Mouse (Mus musculus): ENCODE results near the gene Rassf3. TPM values are rescaled to one million over a fixed set of nuclear protein-coding genes. Genes with fewer than 3 reads are reported as not detected.

The Rassf3 gene
- polyA plus RNA-seq, 1 experiment from 2014 or later: 52.7 TPM

DNA sequence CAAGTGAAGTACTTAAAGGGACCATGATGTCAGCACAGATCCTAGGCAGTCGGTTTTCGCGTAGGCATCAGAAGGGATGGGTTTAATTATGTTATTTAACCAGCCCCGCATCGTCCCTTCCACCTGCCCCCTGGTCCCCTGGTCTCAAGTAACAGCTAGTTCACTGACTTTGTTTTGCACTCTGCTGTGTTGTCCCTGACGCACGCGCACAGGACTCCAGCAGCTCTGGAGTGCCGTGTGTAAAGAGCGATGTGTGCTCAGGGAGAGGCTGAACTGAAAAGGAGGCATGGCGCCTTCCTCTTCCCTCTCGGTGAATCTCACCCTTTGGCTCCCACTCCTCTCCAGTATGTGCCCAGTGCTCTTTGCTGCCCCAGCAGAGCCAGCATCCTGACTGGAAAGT lies 102.1 kb downstream of the Rassf3 start:
- Histone ChIP-seq H3K27ac (peak overlapping the region; percentile 72), H3K79me2 (ENCODE audit: inconsistent target) (peaks cover 96% of the 10 kb centered on the region), H3K36me3 (ENCODE audit: inconsistent target) (peaks cover 60% of the 10 kb centered on the region), H3K4me3 (ENCODE audit: inconsistent target) (no peak overlapping the region)
- WGBS (ENCODE audit: missing documents): 87% methylated on average over 12 of the region's 12 CpGs

DNA sequence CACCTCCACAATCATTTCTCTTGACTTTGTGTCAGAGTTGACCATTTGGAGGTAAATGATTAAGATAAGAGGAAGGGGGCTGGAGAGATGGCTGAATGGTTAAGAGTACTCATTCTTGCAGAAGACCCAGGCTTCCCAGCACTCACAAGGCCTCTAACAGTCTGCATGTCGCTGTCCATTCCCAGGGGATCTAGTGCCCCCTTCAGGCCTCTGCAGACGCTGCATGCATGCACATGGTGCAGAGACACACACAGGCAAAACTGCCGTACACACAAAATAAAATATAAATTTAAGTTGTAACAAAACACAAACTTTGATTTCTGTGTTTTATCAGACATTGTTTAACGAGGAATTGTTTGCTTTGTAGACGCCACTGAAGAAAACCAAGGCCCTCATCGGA lies 105.4 kb downstream of the Rassf3 start:
- H3K36me3 ChIP-seq (ENCODE audit: inconsistent target): peaks cover 32% of the 10 kb centered on the region; the same call in 1 of the 2 replicates
- 98% methylated on average over 6 of the region's 6 CpGs for WGBS (ENCODE audit: missing documents)

DNA sequence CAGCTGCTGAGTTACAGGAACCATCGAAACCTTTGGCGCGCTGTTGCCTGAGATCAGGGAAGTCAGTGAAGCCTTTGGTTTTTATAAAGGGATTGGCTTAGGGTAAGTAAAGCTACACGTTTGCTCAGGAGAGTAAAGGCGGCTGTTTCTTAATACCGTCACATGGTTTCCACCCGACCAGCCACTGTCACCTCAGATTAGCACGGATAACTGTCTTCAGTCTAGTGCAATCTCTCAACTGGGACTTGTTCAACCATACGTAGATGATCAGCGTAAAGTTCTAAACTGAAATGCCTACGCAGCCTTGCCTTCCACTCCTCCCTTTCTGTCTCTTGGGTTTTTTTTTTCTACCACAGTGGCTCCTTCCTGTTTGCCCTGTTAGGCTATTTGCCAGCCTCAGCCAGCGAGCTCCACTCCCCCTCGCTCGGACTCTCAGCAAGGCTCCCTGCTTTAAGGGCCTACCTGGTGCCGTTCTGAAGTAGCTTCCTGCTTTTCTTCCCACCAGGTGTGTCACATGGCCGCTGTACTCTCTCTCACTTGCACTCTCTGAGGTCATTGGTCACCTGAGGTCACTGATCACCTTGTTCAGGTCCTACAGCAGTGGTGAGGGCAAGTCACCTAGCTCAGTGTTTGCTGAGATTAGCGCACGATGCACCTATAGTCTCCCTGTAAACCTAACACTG lies 107.2 kb downstream of the Rassf3 start:
- Histone ChIP-seq H3K27ac (peak overlapping the region; percentile 1; the same call in 1 of the 2 replicates), H3K36me3 (ENCODE audit: inconsistent target) (peaks cover 29% of the 10 kb centered on the region; the same call in 1 of the 2 replicates), H3K79me2 (ENCODE audit: inconsistent target) (peaks cover 85% of the 10 kb centered on the region), H3K4me3 (ENCODE audit: inconsistent target) (no peak overlapping the region)
- 53% methylated on average over 18 of the region's 18 CpGs for WGBS (ENCODE audit: missing documents)

More for the DNA sequence above, 105.4 kb downstream of the Rassf3 start:
- Histone ChIP-seq H3K27ac (no peak overlapping the region), H3K79me2 (ENCODE audit: inconsistent target) (peaks cover 97% of the 10 kb centered on the region), H3K4me3 (ENCODE audit: inconsistent target) (no peak overlapping the region)

DNA sequence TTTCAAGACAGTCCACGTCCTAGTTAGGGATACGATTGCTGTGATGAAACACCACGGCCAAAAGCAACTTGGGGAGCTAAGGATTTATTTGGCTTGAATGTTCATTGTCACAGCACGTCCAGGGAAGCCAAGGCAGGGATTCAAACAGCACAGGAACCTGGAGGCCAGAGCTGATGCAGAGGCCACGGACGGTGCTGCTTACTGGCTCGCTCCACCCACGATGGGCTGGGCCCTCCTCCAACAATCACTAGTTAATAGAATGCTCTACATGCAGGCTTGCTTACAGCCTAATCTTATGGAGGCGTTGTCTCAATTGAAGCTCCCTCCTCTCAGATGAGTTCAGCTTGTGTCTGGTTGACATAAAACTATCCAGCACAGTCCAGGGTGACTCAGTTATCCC lies 108.4 kb downstream of the Rassf3 start:
- H3K4me3 ChIP-seq (ENCODE audit: inconsistent target): no peak overlapping the region
- no peak overlapping the region for H3K27ac ChIP-seq
- H3K79me2 ChIP-seq (ENCODE audit: inconsistent target): peaks cover 74% of the 10 kb centered on the region
- H3K36me3 ChIP-seq (ENCODE audit: inconsistent target): peaks cover 29% of the 10 kb centered on the region; the same call in 1 of the 2 replicates
- WGBS (ENCODE audit: missing documents): 96% methylated on average over 9 of the region's 9 CpGs

DNA sequence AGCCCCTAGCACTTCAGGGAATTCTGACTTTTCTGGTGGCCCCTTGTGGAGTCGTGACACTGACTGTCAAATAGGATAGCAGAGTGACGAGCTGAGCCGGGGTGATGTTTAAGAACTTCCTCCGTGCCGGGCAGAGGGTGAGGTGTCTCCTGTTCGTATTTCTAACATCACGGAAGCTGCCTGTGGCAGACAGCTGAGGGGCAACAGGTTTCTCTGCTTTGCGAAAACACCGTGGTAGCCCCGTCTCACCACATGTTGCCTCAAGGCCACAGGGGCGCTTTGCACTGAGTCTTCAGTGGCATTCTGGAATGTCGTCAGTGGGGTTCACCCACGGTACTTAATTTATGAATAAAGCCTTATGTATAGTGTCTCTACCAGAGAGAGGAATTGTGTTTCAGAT lies 108.9 kb downstream of the Rassf3 start:
- Histone ChIP-seq H3K79me2 (ENCODE audit: inconsistent target) (peaks cover 69% of the 10 kb centered on the region), H3K36me3 (ENCODE audit: inconsistent target) (peaks cover 29% of the 10 kb centered on the region; the same call in 1 of the 2 replicates)
- WGBS (ENCODE audit: missing documents): 91% methylated on average over 13 of the region's 13 CpGs

DNA sequence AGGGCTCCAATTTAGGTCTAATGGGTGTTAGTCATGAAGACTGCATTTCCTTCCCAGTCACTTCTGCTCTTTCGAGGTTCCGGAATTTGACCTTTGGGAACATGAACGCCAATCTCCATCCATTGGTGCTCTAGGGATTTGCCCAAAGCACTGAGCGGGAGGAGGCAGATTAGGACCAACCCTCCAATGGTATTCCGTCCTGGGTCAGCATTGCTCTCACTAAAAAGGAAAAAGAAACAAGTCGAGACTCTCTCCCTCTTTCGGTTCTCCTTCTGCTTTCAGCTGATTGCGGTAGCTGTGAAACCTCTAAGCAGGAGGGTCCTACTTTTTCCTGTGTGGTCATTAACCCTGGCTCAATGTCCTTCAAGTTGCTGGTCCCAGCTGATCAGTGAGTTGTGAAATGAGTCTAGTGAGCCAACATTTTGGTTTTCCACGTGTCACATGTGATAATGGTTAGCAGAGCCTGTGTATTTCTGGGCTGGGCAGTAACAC lies 110.3 kb downstream of the Rassf3 start:
- Histone ChIP-seq H3K27ac (peak overlapping the region; percentile 96), H3K36me3 (ENCODE audit: inconsistent target) (peaks cover 19% of the 10 kb centered on the region; the same call in 1 of the 2 replicates), H3K79me2 (ENCODE audit: inconsistent target) (peaks cover 54% of the 10 kb centered on the region), H3K4me3 (ENCODE audit: inconsistent target) (peak overlapping the region; percentile 70)
- 0% methylated on average over 8 of the region's 9 CpGs for WGBS (ENCODE audit: missing documents)

More for the DNA sequence above, 108.9 kb downstream of the Rassf3 start:
- Histone ChIP-seq H3K4me3 (ENCODE audit: inconsistent target) (no peak overlapping the region), H3K27ac (no peak overlapping the region)

DNA sequence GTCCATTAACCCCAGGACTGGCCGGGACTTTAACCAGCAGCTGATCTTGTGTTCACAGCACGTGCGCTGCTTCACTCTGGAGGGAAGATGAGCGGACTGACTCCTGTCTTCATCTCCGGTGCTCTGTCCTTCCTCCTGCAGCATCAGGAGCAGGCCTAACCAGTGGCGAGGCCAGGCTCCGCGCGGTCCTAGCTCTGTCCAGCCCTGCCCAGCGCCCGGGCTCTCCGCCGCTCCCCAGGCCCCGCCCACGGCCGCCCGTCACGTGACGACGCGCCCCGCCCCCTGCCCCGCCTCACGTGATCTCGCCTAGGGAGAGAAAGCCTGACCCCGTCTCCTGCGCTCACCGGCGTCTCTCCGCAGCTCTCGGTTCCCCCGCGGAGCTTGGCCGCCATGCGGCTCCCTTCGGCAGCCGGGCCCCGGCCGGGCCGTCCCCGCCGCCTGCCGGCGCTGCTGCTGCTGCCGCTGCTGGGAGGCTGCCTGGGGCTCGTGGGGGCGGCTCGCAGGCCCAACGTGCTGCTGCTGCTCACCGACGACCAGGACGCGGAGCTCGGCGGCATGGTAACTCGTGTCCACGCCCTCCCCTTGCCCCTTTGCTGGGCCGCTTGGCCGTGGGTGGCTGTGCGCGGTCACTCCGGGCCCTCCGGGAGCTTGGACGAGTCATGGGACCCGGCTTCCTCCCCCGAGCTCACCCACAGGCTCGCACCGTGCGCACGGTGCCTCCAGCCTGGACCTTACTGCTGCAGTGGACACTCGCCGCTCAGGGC lies 111.2 kb downstream of the Rassf3 start, which contains the start of gene Gns:
TSS of gene Gns (plus strand) at position 290 of the 764 bp plus-strand sequence.
- Histone ChIP-seq H3K27ac (peak within 1 kb of the TSS; percentile 96), H3K4me3 (ENCODE audit: inconsistent target) (peak within 1 kb of the TSS; percentile 70), H3K79me2 (ENCODE audit: inconsistent target) (peaks cover 46% of the 10 kb centered on the region), H3K36me3 (ENCODE audit: inconsistent target) (peaks cover 13% of the 10 kb centered on the region; the same call in 1 of the 2 replicates)
- 1% methylated on average over 71 of the region's 72 CpGs for WGBS (ENCODE audit: missing documents)

DNA sequence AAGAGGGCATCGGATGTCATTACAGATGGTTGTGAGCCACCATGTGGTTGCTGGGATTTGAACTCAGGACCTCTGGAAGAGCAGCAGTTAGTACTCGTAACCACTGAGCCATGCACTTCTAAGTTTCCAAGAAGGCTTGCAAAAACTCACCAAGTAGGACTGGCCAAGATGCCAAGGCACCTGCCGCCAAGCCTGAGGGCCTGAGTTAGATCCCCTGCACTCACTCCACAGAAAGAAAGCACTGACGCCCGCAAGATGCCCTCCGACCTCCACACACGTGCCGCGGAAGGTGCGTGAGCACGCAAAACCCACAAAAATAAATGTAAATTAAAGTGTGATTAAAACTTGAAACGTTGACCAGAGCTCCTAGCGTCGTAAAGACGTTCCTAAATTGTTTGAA lies 111.8 kb downstream of the Rassf3 start:
- H3K27ac ChIP-seq: no peak overlapping the region
- peaks cover 39% of the 10 kb centered on the region for H3K79me2 ChIP-seq (ENCODE audit: inconsistent target)
- peaks cover 6% of the 10 kb centered on the region; the same call in 1 of the 2 replicates for H3K36me3 ChIP-seq (ENCODE audit: inconsistent target)
- 21% methylated on average over 15 of the region's 15 CpGs for WGBS (ENCODE audit: missing documents)
- peak overlapping the region; percentile 10; the same call in 1 of the 2 replicates for H3K4me3 ChIP-seq (ENCODE audit: inconsistent target)

DNA sequence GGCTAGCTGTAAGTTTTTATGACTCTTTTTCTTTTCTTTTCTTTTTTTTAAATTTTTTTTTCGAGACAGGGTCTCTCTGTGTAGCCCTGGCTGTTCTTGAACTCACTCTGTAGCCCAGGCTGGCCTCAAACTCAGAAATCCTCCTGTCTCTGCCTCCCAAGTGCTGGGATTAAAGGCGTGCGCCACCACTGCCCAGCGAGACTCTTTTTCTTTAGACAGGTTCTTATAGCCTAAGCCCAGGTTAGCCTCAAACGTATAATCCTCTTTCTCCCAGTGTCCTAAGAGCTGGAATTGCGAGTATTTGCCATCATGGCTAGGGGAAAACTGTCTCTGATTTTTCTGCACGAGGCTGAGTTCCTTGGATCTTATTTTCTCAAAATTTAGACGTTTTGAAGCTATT lies 112.9 kb downstream of the Rassf3 start:
- no peak overlapping the region for H3K4me3 ChIP-seq (ENCODE audit: inconsistent target)
- H3K79me2 ChIP-seq (ENCODE audit: inconsistent target): peaks cover 28% of the 10 kb centered on the region
- 88% methylated on average over 8 of the region's 8 CpGs for WGBS (ENCODE audit: missing documents)
- H3K36me3 ChIP-seq (ENCODE audit: inconsistent target): no peaks in the 10 kb centered on the region
- H3K27ac ChIP-seq: no peak overlapping the region

DNA sequence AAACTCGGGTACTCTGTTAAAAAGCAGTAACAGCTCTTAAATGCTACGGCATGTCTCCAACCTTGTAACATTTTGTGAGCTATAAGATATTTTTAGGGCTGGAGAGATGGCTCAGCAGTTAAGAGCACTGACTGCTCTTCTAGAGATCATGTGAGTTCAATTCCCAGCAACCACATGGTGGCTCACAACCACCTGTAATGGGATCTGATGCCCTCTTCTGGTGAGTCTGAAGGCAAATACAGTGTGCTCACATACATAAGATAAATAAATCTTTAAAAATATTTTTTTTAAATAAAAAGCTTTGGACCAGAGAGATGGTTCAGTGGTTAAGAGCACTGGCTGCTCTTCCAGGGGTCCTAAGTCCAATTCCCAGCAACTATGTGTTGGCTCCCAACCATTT lies 115.8 kb downstream of the Rassf3 start:
- Histone ChIP-seq H3K4me3 (ENCODE audit: inconsistent target) (no peak overlapping the region), H3K36me3 (ENCODE audit: inconsistent target) (no peaks in the 10 kb centered on the region), H3K79me2 (ENCODE audit: inconsistent target) (peaks cover 1% of the 10 kb centered on the region; the same call in 1 of the 2 replicates), H3K27ac (no peak overlapping the region)
- 83% methylated on average over 2 of the region's 2 CpGs for whole genome bisulfite sequencing (ENCODE audit: missing documents)

Other genes starting within 250 kb of the Rassf3 start
- gene Tbc1d30, start 125.1 kb downstream of the Rassf3 start, polyA plus RNA-seq (2018): 0.36 to 1.3 TPM (median 0.59 TPM) in 3 replicates
- gene Gns, start 111.3 kb downstream of the Rassf3 start, polyA plus RNA-seq (2018): 466 to 731 TPM (median 611 TPM) in 3 replicates
- 65.6 to 104 TPM (median 86.6 TPM) in 3 replicates for gene Tbk1, start 110.4 kb upstream of the Rassf3 start, polyA plus RNA-seq (2018)
- 18.3 to 41.6 TPM (median 29.1 TPM) in 3 replicates for gene Xpot, start 150.0 kb upstream of the Rassf3 start, polyA plus RNA-seq (2018)
- gene D930020B18Rik, start 165.2 kb upstream of the Rassf3 start, polyA plus RNA-seq (2018): not detected in 3 replicates